Mouse (Mus musculus): Measurements from ENCODE around the gene Ppp1r15a.

DNA sequence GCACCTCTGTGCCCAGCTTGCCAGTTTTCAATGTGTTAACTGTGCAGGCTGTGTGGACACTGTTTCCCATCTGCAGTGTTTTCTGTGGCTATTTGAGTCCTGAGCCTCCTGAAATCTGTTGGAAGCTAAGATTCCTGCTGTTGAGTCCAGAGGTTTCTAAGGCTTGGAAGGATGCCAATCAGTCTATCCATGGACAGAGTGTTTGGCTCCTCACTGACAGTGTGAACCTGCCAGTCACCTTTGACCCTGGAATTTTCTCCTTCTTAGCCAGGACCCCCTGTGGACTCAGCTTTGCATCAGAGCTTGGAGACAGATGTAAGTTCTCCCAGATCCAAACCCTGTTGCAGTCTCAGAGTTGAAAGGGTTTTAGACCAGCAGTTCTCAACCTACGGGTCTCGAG lies 14.1 kb upstream of the Ppp1r15a start:
- TF ChIP-seq CTCF (conservative IDR thresholded peaks at IDR 0.05; ENCODE audit: insufficient read depth, insufficient read length, low read depth, low read length), result no peak
- TF ChIP-seq POLR2A (IDR thresholded peaks at IDR 0.05; ENCODE audit: low read depth, low read length), result no peak
